Mouse (Mus musculus): ENCODE data around the gene Igf1r. TPM values are rescaled to one million over a fixed set of nuclear protein-coding genes. Genes with fewer than 3 reads are reported as not detected.

Igf1r gene
- total RNA-seq, 4 experiments from 2014 or later = 81.3 to 138 (median 103) TPM

DNA sequence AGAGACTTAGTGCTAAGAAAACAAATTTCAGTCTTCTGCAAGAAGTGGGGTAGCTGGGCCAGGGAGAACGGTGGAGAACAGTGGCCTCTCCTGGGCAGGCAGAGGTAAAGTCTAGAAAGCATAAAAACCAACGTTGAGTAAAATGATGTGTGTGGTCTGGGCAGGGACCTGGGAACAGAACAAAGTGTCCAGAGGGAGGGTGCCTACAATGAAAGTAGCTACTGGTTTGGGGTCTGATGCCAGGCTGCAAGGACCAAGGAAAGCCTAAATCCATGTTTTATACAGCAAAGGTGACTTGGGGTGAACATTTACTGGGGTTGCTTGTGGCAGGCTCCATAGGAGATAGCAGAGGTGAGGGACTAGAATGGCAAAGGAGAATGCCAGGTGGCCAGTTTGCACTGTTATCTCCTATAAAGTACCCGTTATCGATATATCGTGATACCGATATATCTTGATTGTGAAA, 175.2 kb downstream of the Igf1r start:
- DNase-seq = peak; percentile 31

- no peak for DNase-seq
Measured at GRCm38 (mm10) chr7:68128271-68128674, 175.6 kb downstream of the Igf1r start.

- DNase-seq = peak; percentile 98
Measured at GRCm38 (mm10) chr7:68129077-68129511, 176.5 kb downstream of the Igf1r start.

- DNase-seq = peak; percentile 87
Measured at GRCm38 (mm10) chr7:68129546-68130253, 177.1 kb downstream of the Igf1r start.

DNA sequence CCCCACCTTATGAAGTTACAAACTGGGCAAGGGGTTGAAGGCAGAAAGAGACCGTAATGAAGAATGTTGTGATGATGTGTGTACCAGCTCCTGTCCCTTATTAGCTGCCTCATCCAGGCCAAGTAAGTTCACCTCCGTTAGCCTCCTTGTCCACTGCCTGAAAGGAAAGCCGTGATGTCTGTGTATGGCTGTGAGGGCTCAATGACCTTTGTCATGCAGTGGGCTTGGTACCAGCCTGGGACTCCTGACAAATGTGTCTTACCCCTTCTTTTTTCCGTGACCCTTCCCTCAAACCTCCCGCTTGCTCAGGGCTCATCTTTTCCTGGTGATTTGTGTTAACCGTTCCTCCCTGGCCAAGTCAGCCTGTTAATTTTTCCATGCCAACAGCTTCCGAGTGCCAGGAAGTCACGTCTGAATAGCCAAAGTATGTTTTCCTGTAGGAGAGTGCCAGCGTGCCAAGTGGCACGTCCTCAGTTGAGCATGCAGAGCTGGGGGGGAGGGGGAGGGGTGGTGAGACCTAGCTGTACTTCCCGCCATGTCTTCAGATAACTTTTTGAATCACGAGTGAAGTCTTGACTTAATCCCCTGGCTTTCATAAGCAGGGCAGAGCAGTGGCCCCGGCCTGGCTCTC, 178.4 kb downstream of the Igf1r start:
- no peak for DNase-seq

GRCm38 (mm10) chr7:68133679-68134078, 181.1 kb downstream of the Igf1r start:
- no peak for DNase-seq

DNA sequence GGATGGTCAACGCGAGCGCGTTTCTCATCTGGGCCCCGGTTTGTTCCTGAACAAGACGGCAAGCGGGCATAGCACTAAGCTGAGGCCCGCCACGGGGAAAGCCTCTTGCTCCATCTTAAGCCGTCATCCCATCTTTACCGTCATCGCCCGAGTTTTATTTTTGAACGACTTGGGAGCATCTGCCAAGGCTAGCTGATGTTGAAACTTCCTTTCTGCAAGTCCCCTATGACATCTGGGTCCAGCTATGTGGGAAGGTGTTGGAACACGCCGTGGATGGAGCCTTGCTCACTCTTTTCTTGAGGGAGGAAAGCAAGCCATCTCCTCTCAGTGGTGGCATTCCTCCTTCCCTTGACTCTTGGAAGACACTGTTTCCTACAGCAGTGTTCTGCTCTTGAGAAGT, 182.3 kb downstream of the Igf1r start:
- DNase-seq = no peak

DNA sequence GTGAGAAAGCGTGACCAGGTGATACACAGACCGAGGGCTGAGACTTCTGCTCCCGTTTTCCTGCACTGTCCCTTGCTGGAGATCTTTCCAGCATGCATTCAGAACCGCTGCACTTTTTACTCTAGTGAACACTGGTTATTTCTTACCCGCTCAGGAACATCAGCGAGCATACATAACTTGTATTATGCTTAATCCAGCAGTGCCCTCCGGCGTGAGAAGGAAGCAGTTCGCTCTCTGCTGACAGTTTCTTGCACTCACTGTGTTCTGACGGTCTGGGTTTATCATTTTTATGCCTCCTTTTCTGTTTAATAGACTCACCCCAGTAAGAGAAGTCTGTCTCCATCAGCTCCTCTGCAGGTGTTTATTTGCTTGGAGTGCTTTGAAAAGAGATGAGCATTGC, 183.4 kb downstream of the Igf1r start:
- DNase-seq = no peak

GRCm38 (mm10) chr7:68139384-68139783, 186.8 kb downstream of the Igf1r start:
- no peak for DNase-seq

- no peak for DNase-seq
Measured at GRCm38 (mm10) chr7:68140041-68140807, 187.6 kb downstream of the Igf1r start.

DNA sequence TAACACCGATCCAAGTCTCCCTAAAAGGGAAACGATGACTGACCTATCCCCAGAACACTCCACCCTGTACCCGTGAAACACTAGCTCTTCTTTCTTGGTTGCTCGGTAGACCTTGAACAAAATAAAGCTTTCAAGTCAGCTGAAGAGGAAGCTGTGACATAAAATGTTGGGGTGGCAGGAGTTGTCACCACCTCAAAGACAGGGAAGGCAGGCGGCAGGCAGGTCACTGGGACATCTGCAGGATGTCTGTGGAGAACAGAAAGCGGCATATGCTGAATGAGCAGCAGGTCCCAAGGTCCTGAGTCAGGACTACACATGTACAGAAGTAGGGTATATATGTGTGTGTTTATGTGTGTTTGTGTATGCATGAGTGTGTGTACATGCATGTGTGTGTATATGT, 191.6 kb downstream of the Igf1r start:
- DNase-seq = no peak

DNA sequence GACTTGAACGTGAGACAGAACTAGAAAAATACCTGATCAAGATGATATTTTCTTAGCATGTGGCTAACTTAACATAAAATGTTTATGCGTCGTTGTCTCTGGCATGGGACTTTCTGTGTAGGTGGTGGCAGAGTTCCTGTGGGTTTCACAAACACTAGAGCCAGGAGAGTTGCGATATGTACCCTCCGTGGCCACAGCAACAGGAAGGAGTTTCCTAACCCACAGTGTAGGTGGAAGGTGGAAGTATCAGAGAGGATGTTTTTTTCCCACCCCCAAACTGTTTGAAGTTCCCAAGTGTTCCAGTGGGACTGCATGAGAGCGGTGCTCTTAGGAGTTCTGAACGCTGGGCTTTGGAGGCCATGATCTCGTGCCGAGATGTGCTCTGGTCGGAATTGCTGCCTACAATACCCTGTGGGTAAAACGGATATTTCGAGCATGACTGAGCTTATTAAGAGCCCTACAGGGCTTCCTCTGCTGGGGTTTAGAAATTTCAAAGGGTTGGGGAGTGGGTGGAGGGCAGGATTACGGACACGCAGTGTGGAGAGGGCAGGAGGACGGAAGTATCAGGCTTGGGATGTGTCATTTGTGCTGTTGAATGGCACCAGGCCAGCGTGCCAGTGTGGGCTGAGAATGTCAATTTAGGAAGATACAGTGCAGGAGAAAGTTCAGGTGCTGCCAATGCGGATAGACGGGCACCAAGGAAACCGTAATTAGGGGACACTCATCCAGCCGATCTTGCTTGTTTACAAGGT, 195.8 kb downstream of the Igf1r start:
- DNase-seq = no peak

DNA sequence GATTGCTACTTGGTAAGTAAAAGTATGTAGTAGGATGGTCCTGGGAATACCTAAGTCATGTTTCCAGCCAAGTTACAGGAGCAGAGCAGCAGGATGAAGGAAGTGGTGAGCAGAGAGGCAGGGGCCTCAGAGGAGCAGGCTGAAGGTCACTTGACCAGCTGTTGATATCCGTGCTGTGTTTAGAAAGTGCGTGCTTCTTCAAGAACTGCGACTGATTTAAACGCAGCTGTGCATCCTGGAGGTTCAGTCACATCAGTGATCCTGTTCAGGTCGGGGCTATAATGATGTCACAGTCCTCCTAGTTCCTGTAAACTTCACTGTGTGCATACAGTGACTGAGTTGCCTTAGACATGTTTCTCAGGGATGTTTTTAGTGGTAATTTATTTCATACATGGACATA, 199.3 kb downstream of the Igf1r start:
- DNase-seq = no peak

DNA sequence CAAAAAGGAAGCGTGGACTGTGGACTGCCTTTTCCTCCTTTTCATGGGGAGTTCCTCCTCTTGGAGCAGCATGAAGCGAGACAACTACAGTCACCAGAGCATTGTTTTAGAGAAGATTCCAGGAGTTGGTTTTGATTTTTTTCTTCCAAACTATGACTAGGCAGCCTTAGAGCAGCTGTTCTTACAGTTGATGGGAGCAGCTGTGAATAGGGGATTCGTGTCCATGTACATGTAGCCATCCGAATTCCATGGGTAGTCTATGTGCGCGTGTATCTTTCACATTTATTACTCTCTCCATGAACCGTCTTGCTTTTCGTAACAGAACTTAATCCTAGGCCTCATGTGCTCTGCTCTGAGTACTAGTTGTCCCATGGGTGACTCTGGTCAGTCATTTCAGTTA, 199.8 kb downstream of the Igf1r start:
- no peak for DNase-seq

- DNase-seq = no peak
Measured at GRCm38 (mm10) chr7:68153269-68153668, 200.6 kb downstream of the Igf1r start.

DNA sequence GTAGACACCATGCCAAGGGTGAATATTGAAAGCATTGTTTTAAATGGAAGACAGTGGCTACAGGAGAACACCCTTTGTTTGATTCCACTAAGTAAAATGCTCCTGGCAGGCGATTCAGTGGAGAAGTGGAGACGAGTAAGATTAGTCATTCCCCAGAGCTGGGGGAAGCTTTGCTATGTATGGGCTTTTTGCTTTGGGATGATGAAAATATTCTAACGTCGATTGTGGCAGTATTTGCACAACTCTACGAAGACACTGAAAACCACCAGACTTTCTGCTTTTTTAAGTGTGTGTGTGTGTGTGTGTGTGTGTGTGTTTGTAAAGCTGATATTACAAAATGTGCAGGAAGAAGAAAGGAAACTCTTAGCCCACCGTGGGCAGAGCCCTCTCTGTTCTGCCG, 202.0 kb downstream of the Igf1r start:
- DNase-seq = no peak

DNA sequence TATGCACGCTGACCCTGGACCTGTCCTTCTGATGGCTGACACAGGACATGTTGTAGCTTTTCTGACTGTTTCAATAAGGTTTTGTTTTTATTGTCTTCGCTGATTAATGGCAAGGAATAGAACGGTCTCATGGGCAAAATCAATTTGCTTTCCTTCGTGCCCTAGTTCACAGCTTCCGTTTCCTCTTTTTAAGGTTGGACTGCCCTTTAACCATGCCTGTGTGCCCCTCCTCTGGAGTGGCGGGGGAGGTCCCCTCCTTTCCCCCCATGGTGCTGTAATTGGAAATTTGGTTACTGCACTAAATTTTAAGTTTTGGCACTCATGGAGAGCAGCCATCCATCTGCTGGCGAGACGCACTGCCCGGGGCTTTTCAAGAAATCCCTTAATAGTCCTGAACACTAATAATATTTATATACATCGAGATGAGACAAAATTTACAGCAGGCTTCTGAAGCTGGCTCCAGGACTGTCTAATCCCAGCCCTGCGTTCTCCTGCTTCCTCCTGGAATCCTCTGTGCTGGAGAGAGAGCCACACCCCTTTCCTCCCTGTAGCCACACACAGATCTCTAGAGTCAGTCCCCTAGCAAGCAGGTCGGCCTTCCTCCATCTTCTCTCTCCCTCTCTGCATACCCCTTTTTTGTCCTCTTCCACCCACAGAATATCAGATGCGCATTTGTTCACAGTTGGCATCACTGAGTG, 207.6 kb downstream of the Igf1r start:
- no peak for DNase-seq

DNA sequence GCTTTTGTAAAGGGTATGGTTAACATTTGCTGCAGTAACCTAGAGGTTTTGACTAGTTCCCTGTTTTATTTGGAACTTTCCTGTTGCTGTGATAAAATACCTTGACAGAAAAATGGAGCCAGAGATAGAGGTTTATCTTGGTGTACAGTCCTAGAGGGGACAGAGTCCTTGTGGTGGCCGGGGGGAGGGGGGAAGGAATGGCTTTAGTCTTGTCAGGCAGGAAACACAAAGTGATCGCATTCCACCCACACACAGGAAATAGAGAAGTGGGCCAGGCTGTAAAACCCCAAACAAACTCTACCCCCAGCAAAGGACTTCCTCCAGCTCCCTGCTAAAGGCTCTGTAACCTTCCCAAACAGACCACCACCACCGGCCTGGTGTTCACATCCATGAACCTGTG, 211.4 kb downstream of the Igf1r start:
- DNase-seq = no peak

DNA sequence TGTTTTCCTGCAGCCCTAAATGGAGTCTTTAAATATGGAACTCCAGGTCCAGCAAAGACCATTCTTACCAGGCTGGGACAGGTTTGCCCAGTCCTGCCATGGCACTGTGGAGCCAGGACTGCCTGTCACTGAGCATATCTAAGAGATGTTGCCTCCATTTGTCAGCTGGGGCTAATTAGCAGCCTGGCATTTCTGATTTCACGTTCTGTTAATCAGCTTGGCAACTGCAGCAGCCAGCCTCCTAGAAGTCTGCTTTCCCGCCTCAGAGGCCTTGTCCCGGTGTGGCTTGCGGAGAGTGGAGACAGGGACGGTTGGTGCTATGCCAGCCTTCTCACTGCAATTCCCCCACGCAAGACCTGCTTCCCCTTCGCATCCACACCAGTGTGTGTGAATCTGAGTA, 220.1 kb downstream of the Igf1r start:
- no peak for DNase-seq

DNA sequence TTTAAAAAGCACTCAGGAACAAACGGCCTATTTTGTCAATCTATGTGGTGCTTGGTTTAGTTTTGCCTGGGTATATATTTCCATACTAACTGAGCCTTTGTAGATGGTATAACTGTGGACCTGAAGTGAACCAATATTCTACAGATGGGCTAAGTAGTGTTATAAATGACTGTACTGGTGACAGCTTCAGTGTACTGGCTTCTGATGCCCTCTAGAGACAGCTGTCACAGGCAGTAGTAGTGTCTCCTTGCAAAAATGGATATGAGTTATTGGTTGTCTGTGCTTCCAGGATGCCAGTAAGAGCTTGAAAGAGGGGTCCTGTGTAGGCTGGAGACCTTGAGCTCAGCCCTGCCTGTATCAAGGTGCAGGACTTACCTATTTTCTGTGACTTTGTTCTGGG, 227.0 kb downstream of the Igf1r start:
- no peak for DNase-seq

DNA sequence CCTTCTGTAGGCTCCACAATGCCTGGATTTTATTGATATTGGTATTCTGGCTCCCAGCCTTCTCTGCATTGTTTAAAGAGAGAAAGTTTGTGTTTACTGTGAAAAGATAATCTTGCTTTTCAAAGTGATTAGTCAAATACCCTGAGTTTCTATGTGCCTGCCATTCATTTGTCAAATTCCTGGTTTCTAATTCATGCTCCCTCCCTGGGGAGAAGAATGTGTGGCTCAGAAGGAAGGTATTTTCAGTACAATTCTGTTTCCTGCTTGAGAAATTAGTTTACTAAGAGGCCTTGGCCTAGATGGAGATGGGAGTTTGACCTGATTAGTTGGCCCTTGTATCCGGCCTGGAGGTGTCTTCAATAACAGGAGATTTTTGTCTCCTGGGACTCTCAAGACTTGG, 228.5 kb downstream of the Igf1r start:
- DNase-seq = no peak

DNA sequence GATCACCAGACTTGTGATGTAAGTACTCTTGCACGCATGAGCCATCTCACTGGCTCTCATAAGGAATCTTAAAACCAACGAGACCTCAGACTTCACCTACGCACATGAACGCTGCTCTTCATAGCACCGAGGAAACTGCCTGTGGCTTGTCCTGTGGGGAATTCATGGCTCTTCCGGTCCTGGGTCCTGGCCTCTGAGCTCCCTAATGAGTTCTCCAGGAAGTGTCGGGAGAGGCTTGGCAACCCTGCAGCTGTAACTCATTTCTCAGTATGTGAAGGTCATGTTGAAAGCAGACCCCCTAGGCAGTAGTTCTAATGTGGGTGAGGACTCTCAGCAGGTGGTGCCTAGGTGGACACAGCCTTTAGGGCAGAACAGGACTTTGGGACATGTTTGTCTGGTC, 229.4 kb downstream of the Igf1r start:
- DNase-seq = no peak

All from adrenal gland, adult 8-10 months (tissue).